8 mouse cellular contexts compared by ENCODE assay signal in the genomic region with DNA sequence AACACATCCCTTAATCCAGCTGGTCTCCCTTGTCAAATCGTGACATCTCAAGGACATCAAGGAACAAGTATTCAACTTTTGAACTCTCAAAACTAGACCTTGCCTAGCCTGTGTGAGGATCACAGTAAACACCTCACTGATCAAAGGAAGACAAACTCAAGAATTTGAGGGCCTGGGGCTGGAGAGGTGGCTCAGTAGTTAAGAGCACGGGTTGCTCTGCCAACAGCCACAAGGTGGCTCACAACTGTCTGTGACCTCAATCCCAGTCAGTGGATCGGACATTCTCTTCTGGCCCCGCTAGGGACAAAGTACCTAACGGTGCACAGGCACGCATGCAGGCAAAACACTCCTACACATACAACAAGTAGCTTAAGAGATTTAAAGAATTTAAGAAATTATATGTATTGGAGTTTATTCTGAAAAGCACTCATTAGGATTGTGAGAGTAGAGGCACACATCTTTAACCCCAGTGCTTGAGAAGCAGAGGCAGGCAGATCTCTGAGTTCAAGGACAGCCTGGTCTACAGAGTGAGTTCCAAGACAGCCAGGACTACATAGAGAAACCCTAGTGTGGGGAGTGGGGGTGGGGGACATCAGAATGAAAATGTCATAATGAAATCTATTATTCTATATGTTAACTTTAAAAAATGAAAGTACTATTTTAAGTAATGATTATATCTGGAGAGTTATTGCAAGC. TPM values are rescaled to one million over a fixed set of nuclear protein-coding genes. Genes with fewer than 3 reads are reported as not detected.
DNase-seq lines count a peak whose midpoint lies in the region; ATAC-seq lines count a peak whose summit lies in the region.

No protein-coding gene starts in this region.

- peaks cover 17% of the 10 kb centered on the region; the same call in 1 of the 2 replicates for H3K36me3 ChIP-seq in heart, embryonic 10.5 days
- 0 out of 2 replicates have a peak, but pooled peaks cover 8% of the 10 kb centered on the region for H3K36me3 ChIP-seq in forebrain, embryonic 13.5 days (ENCODE audit: poor library complexity, severe bottlenecking)

- peak overlapping the region; percentile 47; the same call in 1 of the 2 replicates for H3K27ac ChIP-seq in heart, embryonic 10.5 days
- no peak overlapping the region for H3K27ac ChIP-seq in forebrain, embryonic 13.5 days

- H3K9me3 ChIP-seq in heart, embryonic 10.5 days, result peaks cover 8% of the 10 kb centered on the region
- peaks cover 8% of the 10 kb centered on the region; the same call in 1 of the 2 replicates for H3K9me3 ChIP-seq in forebrain, embryonic 13.5 days (replicated peaks)

- WGBS in heart, embryonic 10.5 days, result 54% methylated on average over 6 of the region's 6 CpGs
- WGBS in forebrain, embryonic 13.5 days, result 62% methylated on average over 6 of the region's 6 CpGs

- no peak overlapping the region for H3K9ac ChIP-seq in forebrain, embryonic 13.5 days

- peaks cover 34% of the 10 kb centered on the region for H3K4me1 ChIP-seq in heart, embryonic 10.5 days
- no peaks in the 10 kb centered on the region for H3K4me1 ChIP-seq in forebrain, embryonic 13.5 days

- no peaks in the 10 kb centered on the region for H3K27me3 ChIP-seq in heart, embryonic 10.5 days (ENCODE audit: insufficient read depth, poor library complexity, severe bottlenecking)
- no peaks in the 10 kb centered on the region for H3K27me3 ChIP-seq in forebrain, embryonic 13.5 days

- no peak overlapping the region for H3K4me3 ChIP-seq in heart, embryonic 10.5 days
- no peak overlapping the region for H3K4me3 ChIP-seq in forebrain, embryonic 13.5 days

- H3K4me2 ChIP-seq in forebrain, embryonic 13.5 days, result no peak overlapping the region

- DNase-seq in heart, embryonic 10.5 days (ENCODE audit: low spot score), result no peak
- no peak for DNase-seq in heart, adult 8-10 months (ENCODE audit: low spot score)
- DNase-seq in ES-CJ7 (ENCODE audit: low read depth, low spot score), result peak; percentile 83
- DNase-seq in kidney, postnatal 4 days, result peak; percentile 30 to 56
- no peak for DNase-seq in adrenal gland, adult 8-10 months
- no peak for DNase-seq in frontal cortex, postnatal 36 days (ENCODE audit: low spot score in 2 of 2)

- ATAC-seq in forebrain, embryonic 13.5 days, result peak; percentile 72
- ATAC-seq in megakaryocyte progenitor cell, adult 5-6 weeks (replicated peaks; ENCODE audit: poor library complexity), result no peak; the same call in 1 of the 2 replicates

RNA-seq across cellular contexts. Expression of a gene that starts 41.2 kb away (rescaled TPM):
- 11.4 and 16.1 TPM in 2 replicates for polyA plus RNA-seq in heart, embryonic 10.5 days (2016; fragmentation: Nextera tagmentation; extraction: Ambion mirVana)
- total RNA-seq in heart, adult 8-10 months (2022), result 1 to 10 TPM; 7.0 to 8.3 (median 7.8) TPM
- 13.5 and 13.7 TPM in 2 replicates for polyA plus RNA-seq in forebrain, embryonic 13.5 days (2015; fragmentation: Nextera tagmentation; extraction: Ambion mirVana)
- 10 to 100 TPM in 3 of 4 experiments, 1 to 10 TPM in 1; 6.9 to 17.0 (median 12.2) TPM for total RNA-seq in adrenal gland, adult 8-10 months (2022)
- total RNA-seq in megakaryocyte progenitor cell, adult 5-6 weeks (2015), result 19.8 and 20.7 TPM in 2 replicates
- 22.9 and 35.6 TPM in 2 replicates for total RNA-seq in megakaryocyte progenitor cell, adult 5-6 weeks (2017)

Comparison
In these comparisons a context has a peak if more than half of its experiments do, and no peak if none do; other contexts are left out.
1. DNase-seq: peak in ES-CJ7 (single experiment) and kidney, postnatal 4 days (2 of 2); none in heart, embryonic 10.5 days (single experiment), heart, adult 8-10 months (single experiment), adrenal gland, adult 8-10 months (single experiment) and frontal cortex, postnatal 36 days (0 of 2).